Mouse (Mus musculus) heart, postnatal 36 days (tissue): ENCODE measurements around the gene Olfr380. TPM values are rescaled to one million over a fixed set of nuclear protein-coding genes. Genes with fewer than 3 reads are reported as not detected.

ENCODE experiments used
- DNase-seq, 2 experiments: peaks; one replicate each; pipeline ENCODE4 v3.0.0; 2021 to 2022
- intact Hi-C: fragments of 180-260 bp; cut with DNase I; formaldehyde crosslinking; loops from one replicate; pipeline ENCODE4 v1.15.1; 2025
- total RNA-seq, 2 experiments: library from RNA; stranded (reverse); gene quantifications; 2 replicates each; pipeline ENCODE4 v1.2.3; 2021

Gene Olfr380
- total RNA-seq = not detected

- DNase-seq = no peak
- intact Hi-C loops = no loop called here
These were observed at the start of gene Olfr380 for GRCm38 (mm10) chr11:73457408-73457807. TSS of gene Olfr380 (minus strand) at chr11:73457508.

- intact Hi-C loops = no loop called here
- DNase-seq = no peak
These were observed 34.2 kb upstream of the Olfr380 start, which contains the start of gene Olfr381 for GRCm38 (mm10) chr11:73491503-73491902. TSS of gene Olfr381 (minus strand) at chr11:73491603.

- no peak for DNase-seq
- intact Hi-C loops = no loop called here
These were observed 28.9 kb downstream of the Olfr380 start, which contains the start of gene Olfr378 for GRCm38 (mm10) chr11:73428377-73428776. TSS of gene Olfr378 (minus strand) at chr11:73428477.

Other genes with a start within 250 kb of the Olfr380 start
- gene Trpv1, start 223.2 kb downstream of the Olfr380 start, total RNA-seq = not detected
- under 1 TPM in 1 of 2 experiments, not detected in 1; 0.05 TPM for gene Trpv3, start 190.1 kb downstream of the Olfr380 start, total RNA-seq
- gene Aspa, start 127.9 kb downstream of the Olfr380 start, total RNA-seq = 1 to 10 TPM; 1.2 to 1.3 TPM
- gene Gm49340, start 127.8 kb downstream of the Olfr380 start, total RNA-seq = not detected
- not detected for gene Spata22, start 127.8 kb downstream of the Olfr380 start, total RNA-seq
- not detected for gene Olfr20, start 106.7 kb downstream of the Olfr380 start, total RNA-seq
- gene Olfr376, start 86.3 kb downstream of the Olfr380 start, total RNA-seq = not detected
- gene Olfr1, start 57.9 kb downstream of the Olfr380 start, total RNA-seq = not detected
- not detected for gene Olfr378, start 29.0 kb downstream of the Olfr380 start, total RNA-seq
- not detected for gene Olfr381, start 34.1 kb upstream of the Olfr380 start, total RNA-seq
- not detected for gene Olfr382, start 59.7 kb upstream of the Olfr380 start, total RNA-seq
- gene Olfr385, start 135.5 kb upstream of the Olfr380 start, total RNA-seq = not detected
- not detected for gene Olfr384, start 141.1 kb upstream of the Olfr380 start, total RNA-seq
- gene Zfp735, start 231.3 kb upstream of the Olfr380 start, total RNA-seq = not detected